In genomic region chr11:100520838-100521237, GRCm38 (mm10) we compare ENCODE assay signal across 17 mouse cellular contexts. TPM values are rescaled to one million over a fixed set of nuclear protein-coding genes. Genes with fewer than 3 reads are reported as not detected.
DNase-seq lines count a peak whose midpoint lies in the region; ATAC-seq lines count a peak whose summit lies in the region.
"Had no signal": no experiment of that assay in that cellular context is flagged by ENCODE, and none has a peak within 500 bp of the region (broad histone marks: within the 10 kb centered on the region; RNA-seq: fewer than 3 reads in every experiment).

No protein-coding gene starts in this region.

- H3K4me3 ChIP-seq in hindbrain, embryonic 12.5 days: no peak overlapping the region
- H3K4me3 ChIP-seq in hindbrain, embryonic 16.5 days (ENCODE audit: low read length): no peak overlapping the region
- H3K4me3 ChIP-seq: forebrain, embryonic 15.5 days; left cerebral cortex, adult 2 months; limb, embryonic 13.5 days had no signal

- H3K27ac ChIP-seq in hindbrain, embryonic 12.5 days: no peak overlapping the region
- H3K27ac ChIP-seq in hindbrain, embryonic 16.5 days (ENCODE audit: low read depth, low read length): no peak overlapping the region
- H3K27ac ChIP-seq: forebrain, embryonic 15.5 days; left cerebral cortex, adult 2 months; limb, embryonic 13.5 days had no signal

- H3K4me2 ChIP-seq in hindbrain, embryonic 12.5 days (replicated peaks): no peak overlapping the region
- no peak overlapping the region for H3K4me2 ChIP-seq in hindbrain, embryonic 16.5 days (ENCODE audit: low read length)
- H3K4me2 ChIP-seq: forebrain, embryonic 15.5 days; heart, embryonic 11.5 days; limb, embryonic 13.5 days; lung, embryonic 14.5 days had no signal

- peaks cover 77% of the 10 kb centered on the region for H3K36me3 ChIP-seq in hindbrain, embryonic 12.5 days
- H3K36me3 ChIP-seq in hindbrain, embryonic 16.5 days (ENCODE audit: control insufficient read depth, insufficient read depth, low read length): peaks cover 35% of the 10 kb centered on the region

- no peaks in the 10 kb centered on the region for H3K9me3 ChIP-seq in hindbrain, embryonic 12.5 days (replicated peaks)
- no peaks in the 10 kb centered on the region for H3K9me3 ChIP-seq in hindbrain, embryonic 16.5 days (ENCODE audit: control insufficient read depth, low read length)
- H3K9me3 ChIP-seq: forebrain, embryonic 15.5 days; limb, embryonic 13.5 days had no signal

- H3K9ac ChIP-seq in hindbrain, embryonic 12.5 days: no peak overlapping the region
- no peak overlapping the region for H3K9ac ChIP-seq in hindbrain, embryonic 16.5 days (ENCODE audit: low read depth, low read length)
- H3K9ac ChIP-seq: forebrain, embryonic 15.5 days; limb, embryonic 13.5 days; lung, embryonic 14.5 days had no signal

- ATAC-seq in hindbrain, embryonic 12.5 days (ENCODE audit: low FRiP score): peak; percentile 57; the same call in 1 of the 2 replicates
- ATAC-seq in hindbrain, embryonic 16.5 days: no peak; the same call in 1 of the 2 replicates
- ATAC-seq: forebrain, embryonic 15.5 days had no signal

- WGBS in hindbrain, embryonic 12.5 days: 77% methylated on average over 15 of the region's 15 CpGs
- 64% methylated on average over 15 of the region's 15 CpGs for WGBS in hindbrain, embryonic 16.5 days

- no peaks in the 10 kb centered on the region for H3K27me3 ChIP-seq in hindbrain, embryonic 12.5 days
- H3K27me3 ChIP-seq in hindbrain, embryonic 16.5 days (replicated peaks; ENCODE audit: control insufficient read depth, insufficient read depth, low read length): no peaks in the 10 kb centered on the region
- H3K27me3 ChIP-seq: forebrain, embryonic 15.5 days; limb, embryonic 13.5 days had no signal

- peaks cover 22% of the 10 kb centered on the region for H3K4me1 ChIP-seq in hindbrain, embryonic 12.5 days
- H3K4me1 ChIP-seq in hindbrain, embryonic 16.5 days (ENCODE audit: control insufficient read depth, insufficient read depth, low read depth, low read length): peaks cover 15% of the 10 kb centered on the region

- DNase-seq in adrenal gland, adult 8-10 months: peak; percentile 88
- peak; percentile 65 for DNase-seq in kidney, adult 18-20 months
- DNase-seq in kidney, postnatal 25 days: peak; percentile 70 to 92
- DNase-seq in layer of hippocampus, adult 9-10 months (ENCODE audit: low spot score): no peak
- DNase-seq in spleen, postnatal 36 days (ENCODE audit: low spot score in 2 of 2): no peak
- DNase-seq in layer of hippocampus, postnatal 36 days: no peak
- DNase-seq: cerebellum, adult 8-10 months; embryo, embryonic 11 days; heart, postnatal 4 days; lung, embryonic 14.5 days had no signal

RNA-seq across cellular contexts. Expression of gene Acly, which starts 7.0 kb away (rescaled TPM):
- 348 and 359 TPM in 2 replicates for polyA plus RNA-seq in hindbrain, embryonic 12.5 days (2016; fragmentation: Nextera tagmentation; extraction: Ambion mirVana)
- 215 and 253 TPM in 2 replicates for polyA plus RNA-seq in hindbrain, embryonic 16.5 days (2015; fragmentation: Nextera tagmentation; extraction: Ambion mirVana)
- 1,000 to 10,000 TPM; 1,202 to 1,723 (median 1,362) TPM for total RNA-seq in adrenal gland, adult 8-10 months (2022)
- 100 to 1,000 TPM; 103 to 109 TPM for total RNA-seq in layer of hippocampus, postnatal 36 days (2021)

RNA-seq across cellular contexts. Expression of gene Ttc25, which starts 24.6 kb away (rescaled TPM):
- 2.7 and 3.2 TPM in 2 replicates for polyA plus RNA-seq in hindbrain, embryonic 12.5 days (2016; fragmentation: Nextera tagmentation; extraction: Ambion mirVana)
- polyA plus RNA-seq in hindbrain, embryonic 16.5 days (2015; fragmentation: Nextera tagmentation; extraction: Ambion mirVana): 2.2 and 2.5 TPM in 2 replicates
- total RNA-seq in adrenal gland, adult 8-10 months (2022): 1 to 10 TPM; 4.4 to 6.4 (median 5.4) TPM
- total RNA-seq in layer of hippocampus, postnatal 36 days (2021): 1 to 10 TPM in 1 of 2 experiments, under 1 TPM in 1; 0.82 to 1.3 TPM
- polyA plus RNA-seq: large intestine, adult 2 months had no signal

RNA-seq across cellular contexts. Expression of gene Klhl11, which starts 48.3 kb away (rescaled TPM):
- polyA plus RNA-seq in hindbrain, embryonic 12.5 days (2016; fragmentation: Nextera tagmentation; extraction: Ambion mirVana): 13.7 and 14.8 TPM in 2 replicates
- polyA plus RNA-seq in hindbrain, embryonic 16.5 days (2015; fragmentation: Nextera tagmentation; extraction: Ambion mirVana): 9.1 and 10.4 TPM in 2 replicates
- 10 to 100 TPM; 62.9 to 96.4 (median 75.3) TPM for total RNA-seq in adrenal gland, adult 8-10 months (2022)
- 100 to 1,000 TPM; 126 to 127 TPM for total RNA-seq in layer of hippocampus, postnatal 36 days (2021)

RNA-seq across cellular contexts. Expression of gene Cnp, which starts 53.9 kb away (rescaled TPM):
- 29.1 and 29.2 TPM in 2 replicates for polyA plus RNA-seq in hindbrain, embryonic 12.5 days (2016; fragmentation: Nextera tagmentation; extraction: Ambion mirVana)
- 72.6 and 85.0 TPM in 2 replicates for polyA plus RNA-seq in hindbrain, embryonic 16.5 days (2015; fragmentation: Nextera tagmentation; extraction: Ambion mirVana)
- 10 to 100 TPM; 47.5 to 85.0 (median 71.9) TPM for total RNA-seq in adrenal gland, adult 8-10 months (2022)
- total RNA-seq in layer of hippocampus, postnatal 36 days (2021): 100 to 1,000 TPM; 246 to 256 TPM

Comparison
In these comparisons a context has a peak if more than half of its experiments do, and no peak if none do; other contexts are left out.
1. DNase-seq: peak in adrenal gland, adult 8-10 months (single experiment), kidney, adult 18-20 months (single experiment) and kidney, postnatal 25 days (2 of 2); none in layer of hippocampus, adult 9-10 months (single experiment), spleen, postnatal 36 days (0 of 2) and layer of hippocampus, postnatal 36 days (0 of 2).
2. RNA of gene Acly, which starts 7.0 kb away (total RNA-seq): 1,202 to 1,723 TPM in adrenal gland, adult 8-10 months; 103 to 109 TPM in layer of hippocampus, postnatal 36 days; every median in the first group is over 10 times any median in the second.